In the genomic region with DNA sequence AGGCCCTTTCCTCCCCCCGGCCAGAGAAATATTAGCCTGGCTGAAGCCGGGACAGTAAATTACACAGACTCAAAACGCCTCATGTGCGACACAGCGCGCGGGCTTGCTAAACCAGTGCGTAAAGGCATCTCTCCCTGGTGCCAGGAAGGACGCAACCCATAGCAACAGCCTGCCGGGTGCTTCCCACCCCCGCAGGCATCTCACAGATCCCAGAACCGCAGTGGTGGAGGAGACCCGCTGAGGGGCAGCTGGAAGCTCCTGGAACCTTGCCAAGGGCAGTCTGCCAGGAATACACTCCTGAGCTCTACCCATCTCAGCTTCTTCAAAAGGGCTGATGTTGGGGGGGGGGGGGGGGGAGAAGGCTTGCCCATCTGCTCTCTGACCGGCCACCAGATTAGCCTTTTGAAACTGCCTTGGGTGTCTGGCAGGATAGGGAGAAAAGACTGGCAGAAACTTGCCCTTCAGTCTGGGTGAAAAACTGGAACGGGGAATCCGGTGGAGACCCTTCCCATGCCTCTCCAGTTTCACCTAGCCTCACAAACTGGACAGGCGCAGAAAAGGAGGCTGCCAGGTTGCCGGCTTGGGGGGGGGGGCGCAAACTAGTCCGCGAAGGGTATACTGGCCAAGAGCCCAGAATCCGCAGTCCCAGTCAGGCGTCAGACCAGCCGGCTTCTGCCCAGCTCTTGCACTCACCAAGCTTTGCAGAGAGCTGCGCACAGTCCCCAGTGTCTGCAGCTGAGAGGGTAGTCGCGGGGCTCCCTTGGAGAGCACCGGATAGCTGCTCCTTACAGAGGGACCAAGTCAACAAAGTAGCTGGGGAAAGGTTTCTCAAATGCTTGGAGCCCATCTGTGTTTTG, we compare ENCODE assay signal across 8 mouse cellular contexts. TPM values are rescaled to one million over a fixed set of nuclear protein-coding genes. Genes with fewer than 3 reads are reported as not detected.
DNase-seq lines count a peak whose midpoint lies in the region; ATAC-seq and TF ChIP-seq lines count a peak whose summit lies in the region.

Gene Tacr1, plus strand, starts transcription at position 740 of the 857 bp plus-strand sequence.

- H3K9ac ChIP-seq in kidney, postnatal 0 days (ENCODE audit: low read depth, low read length): no peak within 1 kb of the TSS
- H3K9ac ChIP-seq in forebrain, postnatal 0 days: peak within 1 kb of the TSS; percentile 36
- peak within 1 kb of the TSS; percentile 44; the same call in 1 of the 2 replicates for H3K9ac ChIP-seq in neural tube, embryonic 12.5 days

- peak; percentile 68; the same call in 1 of the 2 replicates for ATAC-seq in kidney, postnatal 0 days (replicated peaks; ENCODE audit: low FRiP score, low read depth)
- peak; percentile 94 for ATAC-seq in forebrain, postnatal 0 days
- peak; percentile 96 for ATAC-seq in neural tube, embryonic 12.5 days (ENCODE audit: low FRiP score, low read depth)

- no peak within 1 kb of the TSS for H3K27ac ChIP-seq in kidney, postnatal 0 days
- no peak within 1 kb of the TSS for H3K27ac ChIP-seq in forebrain, postnatal 0 days (ENCODE audit: low read depth, low read length)
- no peak within 1 kb of the TSS for H3K27ac ChIP-seq in left cerebral cortex, adult 2 months
- no peak within 1 kb of the TSS for H3K27ac ChIP-seq in neural tube, embryonic 12.5 days

- no peaks in the 10 kb centered on the region for H3K36me3 ChIP-seq in kidney, postnatal 0 days (ENCODE audit: insufficient read depth, low read length)
- H3K36me3 ChIP-seq in forebrain, postnatal 0 days (ENCODE audit: insufficient read depth): no peaks in the 10 kb centered on the region
- no peaks in the 10 kb centered on the region for H3K36me3 ChIP-seq in neural tube, embryonic 12.5 days

- TF ChIP-seq CTCF in kidney, postnatal 0 days (IDR thresholded peaks at IDR 0.05; ENCODE audit: low read depth): no peak
- TF ChIP-seq CTCF in forebrain, postnatal 0 days (IDR thresholded peaks at IDR 0.05; ENCODE audit: low read depth): no peak
- TF ChIP-seq CTCF in left cerebral cortex, adult 2 months (IDR thresholded peaks at IDR 0.05): no peak

- DNase-seq in kidney, postnatal 0 days (ENCODE audit: low spot score): peak; percentile 33
- DNase-seq in kidney, adult 18-20 months: no peak
- DNase-seq in cerebellum, adult 9-10 months: peak; percentile 8
- DNase-seq in forebrain, postnatal 0 days: peak; percentile 85
- peak; percentile 50 to 61 for DNase-seq in left cerebral cortex, adult 2 months (ENCODE audit: extremely low spot score in 1 of 2, low spot score in 2 of 2)
- no peak for DNase-seq in thymus, adult 18-20 months
- DNase-seq in adipocyte (ENCODE audit: low spot score): no peak

- H3K4me3 ChIP-seq in kidney, postnatal 0 days (replicated peaks; ENCODE audit: low read depth, low read length): peak within 1 kb of the TSS; percentile 26
- H3K4me3 ChIP-seq in forebrain, postnatal 0 days (ENCODE audit: low read depth, low read length): peak within 1 kb of the TSS; percentile 32
- peak within 1 kb of the TSS; percentile 40 for H3K4me3 ChIP-seq in left cerebral cortex, adult 2 months
- H3K4me3 ChIP-seq in neural tube, embryonic 12.5 days: peak within 1 kb of the TSS; percentile 35

- H3K9me3 ChIP-seq in kidney, postnatal 0 days (replicated peaks; ENCODE audit: low read length): no peaks in the 10 kb centered on the region
- no peaks in the 10 kb centered on the region for H3K9me3 ChIP-seq in forebrain, postnatal 0 days (ENCODE audit: low read length)
- no peaks in the 10 kb centered on the region for H3K9me3 ChIP-seq in neural tube, embryonic 12.5 days

- intact Hi-C loops in left cerebral cortex, adult 2 months (cut with DNase I): no loop called here

- peak within 1 kb of the TSS; percentile 63 for H3K4me2 ChIP-seq in kidney, postnatal 0 days (ENCODE audit: low read length)
- H3K4me2 ChIP-seq in forebrain, postnatal 0 days (ENCODE audit: low read depth): peak within 1 kb of the TSS; percentile 65
- peak within 1 kb of the TSS; percentile 80 for H3K4me2 ChIP-seq in neural tube, embryonic 12.5 days (replicated peaks)

- WGBS in kidney, postnatal 0 days: under 1% methylated on average over 27 of the region's 28 CpGs
- 1% methylated on average over 28 of the region's 28 CpGs for WGBS in forebrain, postnatal 0 days
- WGBS in neural tube, embryonic 12.5 days: under 1% methylated on average over 28 of the region's 28 CpGs

- 0 out of 2 replicates have a peak, but pooled peaks cover 3% of the 10 kb centered on the region for H3K27me3 ChIP-seq in kidney, postnatal 0 days (ENCODE audit: insufficient read depth, low read length)
- H3K27me3 ChIP-seq in forebrain, postnatal 0 days (ENCODE audit: insufficient read depth, low read length): no peaks in the 10 kb centered on the region
- H3K27me3 ChIP-seq in neural tube, embryonic 12.5 days (replicated peaks): peaks cover 45% of the 10 kb centered on the region

- H3K4me1 ChIP-seq in kidney, postnatal 0 days (replicated peaks; ENCODE audit: insufficient read depth, low read length): 0 out of 2 replicates have a peak, but pooled peaks cover 4% of the 10 kb centered on the region
- H3K4me1 ChIP-seq in forebrain, postnatal 0 days (ENCODE audit: insufficient read depth): 0 out of 2 replicates have a peak, but pooled peaks cover 10% of the 10 kb centered on the region
- H3K4me1 ChIP-seq in neural tube, embryonic 12.5 days: peaks cover 24% of the 10 kb centered on the region

RNA-seq across cellular contexts. Expression of gene Tacr1, which starts in this region (rescaled TPM):
- polyA plus RNA-seq in kidney, postnatal 0 days (2015; fragmentation: Nextera tagmentation; extraction: Ambion mirVana): 0.14 and 0.19 TPM in 2 replicates
- total RNA-seq in forebrain, postnatal 0 days (2014; rRNA removed): 3.5 and 3.8 TPM in 2 replicates
- 1.2 and 2.2 TPM in 2 replicates for polyA plus RNA-seq in forebrain, postnatal 0 days (2015; fragmentation: Nextera tagmentation; extraction: Ambion mirVana)
- total RNA-seq in left cerebral cortex, adult 2 months (2021): 1 to 10 TPM; 2.0 to 3.5 TPM
- polyA plus RNA-seq in neural tube, embryonic 12.5 days (2016; fragmentation: Nextera tagmentation; extraction: Ambion mirVana): 2.4 and 2.5 TPM in 2 replicates

Comparison
In these comparisons a context has a peak if more than half of its experiments do, and no peak if none do; other contexts are left out.
1. Peak in DNase-seq, ATAC-seq, H3K4me3 ChIP-seq and H3K4me2 ChIP-seq in kidney, postnatal 0 days; RNA of the gene not detected or under 1 TPM.
2. DNase-seq: peak in cerebellum, adult 9-10 months (single experiment), forebrain, postnatal 0 days (single experiment) and left cerebral cortex, adult 2 months (2 of 2); none in kidney, adult 18-20 months (single experiment), thymus, adult 18-20 months (0 of 2) and adipocyte (single experiment).
3. Peak in every context shown above with its lines, with median percentiles within 50 percentile points of each other: ATAC-seq, H3K4me2 ChIP-seq and H3K4me3 ChIP-seq.